In genomic region chr4:7597671-7598390, GRCm38 (mm10) we compare ENCODE assay signal across 13 mouse cellular contexts.
"Had no signal": no experiment of that assay in that cellular context is flagged by ENCODE, and none has a peak within 500 bp of the region (broad histone marks: within the 10 kb centered on the region; RNA-seq: fewer than 3 reads in every experiment).

No protein-coding gene starts in this region.

- H3K27ac ChIP-seq: limb, embryonic 15.5 days; liver, embryonic 13.5 days; lung, embryonic 15.5 days; neural tube, embryonic 12.5 days; stomach, embryonic 15.5 days had no signal

- H3K4me3 ChIP-seq: limb, embryonic 15.5 days; liver, embryonic 13.5 days; lung, embryonic 15.5 days; myocyte; neural tube, embryonic 12.5 days; stomach, embryonic 15.5 days had no signal

- DNase-seq: kidney, adult 8-10 months; kidney, postnatal 36 days; liver, embryonic 13.5 days; liver, postnatal 0 days; midbrain, embryonic 14.5 days; right cerebral cortex, postnatal 14 days; thymus, postnatal 4 days had no signal

- H3K4me1 ChIP-seq: limb, embryonic 15.5 days; liver, embryonic 13.5 days; lung, embryonic 15.5 days; neural tube, embryonic 12.5 days; stomach, embryonic 15.5 days had no signal

- H3K27me3 ChIP-seq: limb, embryonic 15.5 days; liver, embryonic 13.5 days; lung, embryonic 15.5 days; neural tube, embryonic 12.5 days; stomach, embryonic 15.5 days had no signal

- H3K36me3 ChIP-seq: limb, embryonic 15.5 days; liver, embryonic 13.5 days; lung, embryonic 15.5 days; neural tube, embryonic 12.5 days; stomach, embryonic 15.5 days had no signal

- ATAC-seq: intestine, postnatal 0 days; liver, postnatal 0 days had no signal
